Mouse (Mus musculus) brain, adult 2 months (tissue): ENCODE measurements around the gene Ccdc194.

Experiments
- DNase-seq: peaks from one replicate; pipeline ENCODE4 v3.0.0; 2011; ENCODE audit warnings: low read depth, low spot score

The Ccdc194 gene

DNA sequence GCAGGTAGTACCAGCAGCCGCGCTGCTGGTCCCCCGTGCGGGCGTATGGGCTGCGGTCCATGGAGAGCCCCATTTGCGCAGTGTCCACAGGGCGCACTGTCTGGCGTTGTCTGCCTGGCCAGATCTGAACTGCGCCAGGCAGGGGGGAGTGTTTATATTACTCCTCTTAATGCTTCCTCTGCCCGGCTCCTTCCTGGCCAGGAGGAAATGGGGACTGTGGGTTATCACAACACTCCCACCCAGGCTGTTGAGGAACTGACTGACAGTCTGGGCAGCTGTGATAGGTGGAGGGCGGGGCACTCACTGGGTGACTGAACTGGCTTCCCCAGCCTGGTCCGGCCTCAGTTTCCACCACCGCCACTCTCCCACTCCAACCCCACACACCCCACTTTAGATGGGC lies 13.9 kb downstream of the Ccdc194 start, which contains the start of gene Plvap:
Plvap (minus strand) TSS at position 109 of the 400 bp plus-strand sequence.
- DNase-seq = no peak

DNA sequence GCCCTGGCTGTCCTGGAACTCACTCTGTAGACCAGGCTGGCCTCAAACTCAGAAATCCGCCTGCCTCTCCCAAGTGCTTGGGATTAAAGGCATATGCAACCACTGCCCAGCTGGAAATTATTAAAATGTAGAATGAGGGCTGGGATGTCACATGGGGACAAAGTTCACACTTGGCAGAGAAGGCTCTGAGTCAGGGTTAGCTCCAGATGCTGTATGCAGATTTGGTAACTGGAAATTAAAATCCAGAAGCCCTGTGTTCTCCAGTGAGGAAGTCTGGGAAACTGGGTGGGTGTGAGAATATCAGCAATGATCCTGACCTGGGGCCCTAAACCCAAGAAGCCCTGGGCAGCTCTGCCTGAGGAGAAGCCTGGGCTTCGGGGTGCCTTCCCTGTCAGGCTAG lies 16.2 kb downstream of the Ccdc194 start:
- no peak for DNase-seq

DNA sequence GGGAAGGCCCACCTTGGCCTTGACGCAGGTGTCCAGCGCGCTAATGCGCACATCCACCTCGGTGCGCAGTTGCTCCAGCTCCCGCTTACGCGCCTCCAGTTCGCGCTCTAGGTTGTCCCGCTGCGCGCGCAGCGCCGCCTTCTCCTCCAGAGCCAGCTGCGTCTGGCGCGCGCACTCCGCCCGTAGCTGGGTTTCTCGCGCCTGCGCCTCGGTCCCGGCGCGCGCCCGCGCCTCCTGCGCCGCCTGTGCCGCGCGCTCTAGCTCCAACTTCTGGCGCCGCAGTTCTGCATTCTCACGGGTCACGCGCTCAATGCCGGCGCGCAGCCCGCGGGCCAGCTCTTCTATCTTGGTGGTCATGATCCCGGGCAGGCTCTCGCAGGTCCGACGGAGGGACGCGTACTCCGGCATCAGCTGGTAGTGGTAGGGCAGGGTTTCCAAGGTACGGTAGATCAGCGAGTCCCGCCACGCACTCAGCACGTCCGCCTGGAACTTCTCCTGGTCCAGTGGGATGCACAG lies 17.9 kb downstream of the Ccdc194 start:
- peak; percentile 96 for DNase-seq

DNA sequence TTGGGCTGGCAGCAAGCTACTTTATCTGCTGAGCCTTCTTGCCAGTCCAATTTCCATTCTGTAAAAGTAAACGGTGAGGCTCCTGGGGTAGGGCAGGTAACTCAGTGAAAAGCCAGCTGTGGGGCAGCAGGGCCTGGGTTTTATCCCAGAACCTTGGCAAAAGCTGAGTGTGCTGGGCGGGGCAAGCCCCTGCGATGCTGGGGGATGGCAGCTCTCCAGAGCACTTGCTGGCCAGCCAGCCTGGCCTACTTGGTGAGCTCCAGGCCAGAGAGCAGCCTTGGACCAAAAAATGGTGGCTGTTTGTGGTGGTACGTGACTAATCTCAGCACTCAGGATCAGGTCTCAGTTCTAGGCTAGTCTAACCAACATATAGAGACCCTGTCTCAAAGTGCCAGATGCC lies 19.5 kb downstream of the Ccdc194 start:
- peak; percentile 69 for DNase-seq

DNA sequence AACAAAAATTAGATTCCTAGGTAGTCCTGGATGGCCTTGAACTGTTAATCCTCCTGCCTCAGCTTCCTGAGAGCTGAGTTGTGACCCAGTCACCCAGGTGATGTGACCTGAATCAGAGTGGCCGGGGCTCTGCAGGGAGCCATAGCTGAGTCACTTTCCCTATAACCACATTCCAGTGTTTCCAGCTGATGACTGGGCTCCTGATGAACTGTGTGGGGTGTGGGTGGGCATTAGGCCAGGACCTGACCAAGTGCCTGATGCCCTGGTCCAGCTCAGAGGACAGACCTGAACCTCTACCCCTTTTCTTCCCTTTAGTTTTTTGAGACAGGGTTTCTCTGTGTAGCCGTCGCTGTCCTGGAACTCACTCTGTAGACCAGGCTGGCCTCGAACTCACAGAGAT lies 20.2 kb downstream of the Ccdc194 start:
- DNase-seq = no peak

DNA sequence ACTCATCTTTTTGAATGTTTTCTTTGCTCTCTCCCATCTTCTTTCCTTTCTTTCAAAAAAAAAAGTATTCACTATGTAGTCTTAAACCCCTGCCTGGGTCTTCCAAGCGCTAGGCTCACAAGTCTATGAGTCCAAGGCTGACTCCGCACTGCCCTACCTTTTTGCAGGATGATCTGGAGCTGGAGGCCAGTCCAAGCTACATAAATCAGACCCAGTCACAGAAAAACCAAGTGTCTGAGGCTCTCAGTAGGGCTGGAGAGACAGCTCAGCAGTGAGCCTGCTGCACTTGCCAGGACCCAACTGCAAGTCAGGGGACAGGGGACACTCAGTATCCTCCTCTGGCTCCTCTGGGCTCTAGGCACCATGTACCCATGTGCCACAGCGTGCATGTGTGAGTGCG lies 21.2 kb downstream of the Ccdc194 start:
- DNase-seq = no peak

DNA sequence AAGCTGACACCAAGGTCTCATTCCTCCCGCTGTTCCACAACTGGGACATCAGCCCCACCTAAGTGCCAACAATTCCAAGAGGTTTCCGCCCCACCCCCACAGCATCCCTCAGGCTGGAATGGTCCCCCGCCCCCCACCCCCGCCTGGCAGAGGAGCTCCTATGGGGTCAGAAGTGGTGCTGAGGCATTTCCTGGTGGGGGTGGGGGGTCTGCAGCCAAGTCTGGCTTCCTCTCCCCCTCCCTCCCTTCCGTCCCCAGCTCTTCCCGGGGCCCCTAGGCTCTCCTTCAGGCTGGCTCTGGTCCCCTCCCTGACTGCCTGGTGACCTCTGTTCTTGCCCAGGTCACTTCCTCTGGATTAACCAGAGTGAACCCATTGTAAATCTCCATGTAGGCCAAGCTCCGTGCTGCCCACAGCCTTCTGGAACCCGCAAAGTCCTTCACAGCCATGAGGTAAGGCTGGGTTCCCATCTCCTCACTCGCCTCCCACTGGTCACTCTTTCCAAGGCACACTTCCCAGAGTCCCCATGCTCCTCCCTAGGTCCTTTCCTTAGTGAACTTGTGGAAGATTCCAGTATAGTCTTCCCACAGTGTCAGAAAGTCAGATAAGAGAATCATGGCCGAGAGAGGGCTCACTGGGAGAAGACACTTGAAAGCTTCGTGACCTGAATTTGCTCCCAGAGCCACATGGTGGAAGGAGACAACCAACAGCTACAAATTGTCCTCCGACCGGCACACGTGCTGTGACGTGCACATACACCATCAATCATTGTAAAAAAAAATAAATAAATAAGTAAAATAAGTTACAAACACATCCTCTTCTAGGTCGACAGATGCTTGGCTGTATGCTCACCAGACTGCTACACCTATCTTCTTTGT lies 26.5 kb downstream of the Ccdc194 start:
- no peak for DNase-seq

DNA sequence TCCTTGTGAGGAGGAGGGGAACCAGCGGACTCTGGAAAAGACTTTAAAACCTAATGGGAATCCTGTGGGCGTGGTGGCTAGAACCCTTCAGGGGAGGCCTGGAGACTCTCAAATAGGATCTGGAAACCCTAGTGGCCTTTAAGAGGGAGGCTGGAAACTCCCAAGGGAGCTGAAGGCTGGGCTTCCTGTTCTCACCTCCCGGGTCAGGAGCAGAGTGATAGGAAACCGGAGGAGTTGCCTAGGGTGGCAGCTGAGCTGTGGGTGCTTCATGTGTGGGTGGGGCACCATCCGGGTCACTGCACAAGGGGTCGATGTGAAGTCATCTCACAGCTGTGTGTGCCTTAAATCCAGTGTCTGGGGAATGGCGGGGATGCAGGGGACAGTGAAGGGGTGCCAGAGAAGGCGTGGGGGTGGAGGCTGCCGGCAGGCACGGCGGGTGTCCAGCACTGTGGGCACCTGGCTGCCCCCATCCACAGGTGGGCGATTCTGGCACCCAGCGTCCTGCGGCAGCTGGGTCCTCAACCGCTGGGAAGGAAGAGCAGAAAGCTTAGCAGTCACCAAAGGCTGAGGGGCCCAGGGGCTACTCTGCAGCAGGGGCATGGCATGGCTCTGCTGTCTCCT lies 27.5 kb downstream of the Ccdc194 start:
- DNase-seq = no peak

DNA sequence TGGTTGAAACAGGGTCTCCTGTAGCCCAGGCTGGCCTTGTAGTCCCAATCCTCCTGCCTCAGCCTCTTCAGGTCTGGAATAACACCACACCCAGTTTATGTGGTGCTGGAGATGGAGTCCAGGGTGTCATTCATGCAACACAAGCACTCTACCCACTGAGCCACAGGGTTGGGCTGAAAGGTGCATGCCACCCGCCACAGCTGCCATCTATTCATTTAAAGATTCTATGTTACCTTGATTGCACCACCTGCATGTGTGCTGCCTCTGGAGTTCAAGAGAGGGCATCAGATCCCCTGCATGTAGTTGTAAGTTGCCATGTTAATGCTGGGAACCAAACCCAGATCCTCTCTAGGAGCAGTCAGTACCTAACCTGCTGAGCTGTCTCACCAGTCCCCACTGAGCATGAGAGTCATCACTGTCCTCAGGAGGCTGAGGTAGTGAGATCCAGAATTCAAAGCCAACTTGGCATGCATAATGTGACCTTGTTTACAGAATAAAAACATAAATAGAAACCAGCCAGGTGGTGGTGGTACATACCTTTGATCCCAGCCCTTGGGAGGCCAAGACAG lies 28.4 kb downstream of the Ccdc194 start:
- peak; percentile 74 for DNase-seq

DNA sequence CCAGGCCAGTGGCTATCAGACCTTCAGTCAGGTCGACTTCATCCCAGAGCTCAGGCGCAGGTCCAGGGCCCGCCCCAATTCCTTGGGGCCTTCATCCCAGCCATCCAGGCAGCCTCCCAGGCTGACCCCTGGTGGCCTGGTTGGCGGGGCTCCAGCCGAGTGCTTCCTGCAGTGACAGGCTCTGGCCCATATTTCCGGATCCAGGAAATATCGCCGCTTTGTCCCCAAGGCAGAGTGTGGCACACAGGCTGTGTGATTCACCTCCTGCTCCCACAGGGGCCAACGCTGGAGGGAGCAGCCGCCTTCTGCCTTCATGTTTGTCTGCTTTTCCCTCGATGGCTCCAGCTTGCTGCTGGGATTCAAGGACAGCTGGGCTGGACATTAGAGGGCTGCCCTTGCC lies 29.0 kb downstream of the Ccdc194 start:
- peak; percentile 70 for DNase-seq

DNA sequence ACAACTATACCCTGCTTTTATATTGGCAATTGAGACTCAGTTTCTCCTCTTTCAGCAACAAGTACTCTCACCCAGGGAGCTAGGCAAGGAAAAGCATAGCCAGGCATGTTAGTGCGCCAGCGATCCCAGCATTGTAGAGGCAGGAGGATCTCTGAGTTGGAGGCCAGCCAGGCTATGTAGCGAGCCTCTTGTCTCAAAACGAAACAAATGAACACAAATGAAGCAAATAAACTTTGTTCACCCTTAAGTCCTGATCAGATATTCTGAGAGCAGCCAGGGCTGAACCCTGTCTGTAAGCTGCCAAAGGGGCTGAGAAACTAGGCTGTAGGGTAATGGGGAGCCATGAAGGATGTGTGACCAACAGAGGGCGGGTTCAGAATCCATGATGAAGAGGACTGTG lies 29.7 kb downstream of the Ccdc194 start:
- DNase-seq = no peak

DNA sequence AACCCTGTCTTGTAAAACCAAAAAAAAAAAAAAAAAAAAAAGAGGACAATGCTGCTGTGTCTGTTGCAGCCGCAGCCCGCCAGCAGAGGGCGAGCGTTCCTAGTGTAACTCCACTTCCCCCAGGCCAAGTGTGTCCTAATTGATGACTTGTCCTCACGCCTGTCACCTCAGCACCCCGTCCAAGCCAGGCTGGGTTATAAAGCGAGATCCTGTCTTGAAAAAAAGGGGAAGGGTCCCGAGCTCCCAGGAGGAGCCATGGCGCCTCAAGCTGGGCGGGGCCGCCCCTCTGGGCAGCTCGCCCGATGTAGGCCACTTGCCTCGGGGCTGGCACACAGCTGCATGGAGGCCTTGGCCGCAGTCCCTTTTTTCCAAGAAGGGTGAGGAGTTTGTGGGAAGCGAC lies 30.5 kb downstream of the Ccdc194 start:
- DNase-seq = peak; percentile 91

DNA sequence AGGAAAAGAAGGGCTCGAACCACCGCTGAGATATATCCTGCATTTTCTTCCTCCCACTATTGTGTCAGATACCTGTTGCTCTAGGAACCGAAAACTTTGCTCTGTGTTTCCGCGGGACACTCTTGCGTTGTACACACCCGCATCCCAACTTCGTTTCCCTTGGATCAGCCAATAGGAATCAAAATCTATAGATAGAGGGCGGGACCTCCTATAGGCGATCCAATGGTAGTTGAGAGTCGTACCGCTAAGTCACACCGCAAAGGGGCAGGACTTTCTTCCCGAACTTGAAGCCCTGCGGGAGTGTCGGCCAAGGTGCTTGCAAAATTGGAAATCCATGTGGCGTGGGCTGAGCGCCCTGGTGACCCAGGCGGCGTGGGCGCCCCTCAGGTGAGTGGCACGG lies 37.1 kb downstream of the Ccdc194 start:
- peak; percentile 98 for DNase-seq

DNA sequence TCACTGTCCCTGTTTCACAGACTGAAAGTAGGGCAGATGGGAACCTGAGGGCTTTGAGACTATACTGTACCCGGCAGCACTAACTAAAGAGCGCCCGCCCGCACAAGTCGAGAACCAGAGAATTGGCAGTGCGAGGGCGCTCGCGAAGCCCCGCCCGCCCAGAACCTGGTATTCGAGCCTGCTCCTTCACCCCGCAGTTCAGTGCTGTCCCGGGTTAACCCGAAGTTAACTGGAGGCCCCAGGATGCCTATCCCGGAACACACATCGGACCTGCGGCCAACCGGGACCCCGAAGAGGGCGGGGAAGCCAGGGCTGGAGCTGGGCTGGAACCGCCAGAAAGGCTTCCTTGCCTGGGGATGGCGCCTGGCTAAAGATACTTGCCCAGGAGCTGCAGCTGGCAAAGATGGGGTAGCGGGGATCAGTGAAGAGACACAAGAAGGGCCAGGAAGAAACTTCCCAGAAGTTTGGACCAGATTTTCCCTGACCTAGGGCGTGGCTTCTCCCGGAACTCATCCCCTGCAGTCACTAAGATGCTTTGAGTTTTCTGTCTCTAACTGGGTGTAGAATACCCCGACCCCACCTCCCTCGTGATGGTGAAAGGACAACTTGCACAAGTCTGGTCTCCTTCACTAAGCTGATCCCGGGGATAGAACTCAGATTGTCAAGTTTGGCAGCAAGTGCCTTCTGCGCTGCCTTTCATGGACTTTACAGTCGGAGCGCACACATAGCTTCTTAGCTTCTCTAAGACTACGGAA lies 37.6 kb downstream of the Ccdc194 start, which contains the start of gene Gtpbp3:
Gtpbp3 (plus strand) TSS at position 413 of the 755 bp plus-strand sequence.
- peak; percentile 89 for DNase-seq

DNA sequence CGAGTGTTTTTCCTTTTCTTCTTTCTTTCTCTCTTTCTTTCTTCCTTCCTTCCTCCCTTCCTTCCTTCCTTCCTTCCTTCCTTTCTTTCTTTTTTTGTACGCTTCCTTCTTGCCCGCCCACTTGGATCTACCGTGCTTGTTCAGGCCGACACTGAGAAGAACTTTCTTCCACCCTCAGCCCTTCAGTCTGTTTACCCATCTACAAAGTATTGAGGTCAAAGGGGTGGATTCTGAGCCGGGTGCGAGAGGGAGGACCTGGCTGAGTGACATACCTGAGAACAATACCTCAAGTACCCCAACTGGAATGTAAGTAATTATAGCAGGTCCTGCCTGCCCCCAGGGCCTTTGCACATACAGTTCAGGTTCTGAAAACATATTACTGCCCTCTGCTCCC lies 39.4 kb downstream of the Ccdc194 start:
- DNase-seq = no peak

DNA sequence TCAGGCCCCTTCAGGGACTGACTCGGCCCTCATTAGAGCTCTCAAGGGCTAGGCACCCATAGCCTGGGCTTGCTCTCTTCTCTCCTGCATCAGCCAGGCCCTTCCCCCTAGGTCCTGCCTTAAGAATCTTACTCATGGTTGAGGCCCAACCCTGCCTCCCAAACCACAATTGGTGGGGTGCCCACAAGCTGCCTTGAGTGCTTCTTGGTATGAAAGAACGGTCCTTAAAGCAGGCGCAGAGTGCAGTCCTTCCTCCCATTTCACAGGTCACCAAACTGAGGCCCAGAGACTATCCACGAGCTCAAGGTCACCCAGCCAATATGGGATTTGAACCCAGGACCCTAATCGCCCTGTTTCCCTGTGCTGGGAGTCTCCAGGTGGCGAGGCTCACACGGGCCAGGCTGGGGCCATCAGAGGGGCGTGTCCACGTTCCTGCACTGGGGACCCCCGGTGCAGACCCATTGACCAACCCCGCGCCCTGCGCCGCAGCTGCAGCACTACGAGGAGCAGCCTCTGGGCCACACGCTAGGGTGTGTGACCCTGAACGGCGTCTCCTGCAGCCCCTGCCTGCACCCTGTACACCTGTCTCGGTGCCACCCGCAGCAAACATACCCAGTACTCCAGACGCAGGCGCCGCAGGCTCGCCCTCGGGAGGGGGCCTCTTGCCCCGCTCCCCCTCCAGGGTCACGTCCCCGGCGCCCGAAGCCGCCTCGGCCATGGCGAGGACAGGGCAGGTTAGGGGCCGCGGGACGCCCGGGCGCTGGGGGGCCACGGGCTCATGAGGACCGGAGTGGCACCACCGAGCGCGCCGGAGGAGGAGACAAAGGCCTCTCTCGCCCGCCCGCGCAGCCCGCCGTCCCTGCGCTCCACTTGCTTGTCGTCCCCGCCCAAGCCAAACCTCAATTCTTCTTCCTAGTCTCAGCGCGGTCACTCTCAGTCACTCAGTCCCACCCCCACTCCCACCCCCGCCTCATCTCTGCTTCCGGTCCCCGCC lies 40.1 kb downstream of the Ccdc194 start, which contains the start of gene Ano8:
Ano8 (minus strand) TSS at position 822 of the 994 bp plus-strand sequence.
- peak; percentile 98 for DNase-seq

DNA sequence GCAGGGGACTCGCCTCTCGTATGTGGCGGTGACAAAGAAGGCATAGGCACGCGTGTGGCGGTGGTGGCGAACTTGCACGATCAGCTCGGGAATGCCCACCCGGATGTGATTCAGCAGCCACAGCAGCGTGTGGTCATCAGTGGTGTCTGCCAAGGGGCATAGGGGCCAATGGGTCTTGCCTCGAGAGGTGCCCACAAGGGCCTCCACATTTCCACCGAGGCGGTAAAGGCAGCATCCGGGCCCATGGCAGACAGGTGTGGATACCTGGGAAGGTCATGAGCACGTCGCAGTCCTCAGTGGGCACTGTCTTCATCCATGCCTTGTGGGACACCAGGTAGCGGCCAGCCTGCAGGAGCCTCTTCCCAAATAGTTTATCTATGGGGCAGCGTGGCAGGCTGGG lies 40.8 kb downstream of the Ccdc194 start:
- no peak for DNase-seq

DNA sequence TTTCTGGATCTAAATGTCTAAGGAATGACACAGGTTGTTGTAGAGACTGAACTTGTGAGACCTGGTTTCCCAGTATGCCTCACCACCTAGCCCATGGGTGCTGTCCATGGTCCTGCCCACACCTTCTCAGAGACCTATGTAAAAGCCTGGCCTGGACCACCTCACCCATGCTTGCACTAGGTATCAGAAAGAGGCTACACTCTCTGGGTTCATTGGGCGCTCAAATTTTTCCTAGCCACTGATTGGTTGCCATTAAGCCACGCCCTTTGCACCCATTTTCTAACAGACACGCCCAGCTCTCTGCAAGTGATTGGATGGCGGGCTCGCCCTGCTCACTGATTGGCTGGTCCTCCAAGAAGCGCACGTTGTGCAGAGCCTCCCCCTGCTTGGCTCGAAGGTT lies 41.6 kb downstream of the Ccdc194 start:
- DNase-seq = peak; percentile 41

DNA sequence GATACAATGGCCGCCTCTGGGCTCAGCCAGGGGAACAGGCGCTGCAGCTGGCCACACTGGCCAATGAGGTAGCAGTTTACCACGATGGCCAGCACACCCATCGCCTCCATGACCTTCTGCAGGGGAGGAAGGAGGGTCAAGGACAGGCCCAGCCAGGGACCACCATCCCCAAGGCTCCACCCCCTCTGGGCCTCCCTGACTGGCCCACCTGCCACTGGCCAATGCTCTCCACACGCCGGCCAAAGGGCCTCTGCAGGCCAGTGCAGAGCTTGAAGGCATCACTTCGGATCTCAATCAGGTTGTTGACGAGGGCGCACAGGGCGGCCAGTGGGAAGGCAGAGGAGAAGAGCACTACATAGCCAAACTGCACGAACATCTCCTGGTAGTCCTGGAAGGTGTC lies 46.6 kb downstream of the Ccdc194 start:
- DNase-seq = no peak

DNA sequence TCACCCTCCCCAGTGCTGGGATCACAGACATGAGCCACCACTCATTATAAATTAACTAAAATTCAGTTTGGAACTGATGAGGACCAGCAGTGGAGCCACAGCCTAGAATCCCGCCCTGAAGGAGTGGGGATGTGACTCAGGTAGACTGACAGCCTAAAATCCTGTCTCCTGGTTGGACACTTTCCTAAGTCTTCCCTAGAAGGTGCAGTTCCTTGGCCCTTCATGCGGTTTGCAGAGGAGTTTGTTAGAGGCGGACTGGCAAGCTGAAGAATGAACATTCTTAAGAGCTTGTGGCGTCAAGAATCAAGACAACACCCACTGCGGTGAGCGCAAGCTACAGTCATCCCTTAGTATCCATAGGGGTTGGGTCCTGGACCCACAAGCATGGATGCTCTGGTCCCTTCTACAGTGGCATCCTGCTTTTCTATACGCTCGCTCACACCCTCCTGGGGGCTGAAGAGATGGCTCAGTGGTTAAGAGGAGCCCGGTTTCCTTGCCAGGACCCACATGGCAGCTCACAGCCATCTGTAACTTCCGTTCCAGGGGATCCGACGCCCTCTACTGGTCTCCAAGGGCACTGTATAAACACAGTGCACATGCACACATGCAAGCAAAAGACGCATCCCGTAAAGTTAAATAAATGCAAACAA lies 48.2 kb downstream of the Ccdc194 start:
- peak; percentile 68 for DNase-seq
